Mouse (Mus musculus) T-helper 17 cell (primary cell): ENCODE results near the gene Nme7.

Source experiments
- in situ Hi-C, 2 experiments: fragments of 300-600 bp; cut with MboI, MseI; formaldehyde crosslinking; loops; 1 replicate in 1 of 2; 2 replicates in 1 of 2; pipeline ENCODE4 v1.15.1; 2025; ENCODE audit warnings: high pct_unique_total_duplicates in 2 of 2

The Nme7 gene

GRCm38 (mm10) chr1:164303821-164304220 is at the start of gene Nme7:
Gene Nme7 (plus strand): TSS chr1:164304121.
- in situ Hi-C loops: no loop called here

GRCm38 (mm10) chr1:164254836-164255235 is 49.1 kb upstream of the Nme7 start:
- in situ Hi-C loops: loop anchor here in 1 of 2 experiments (25.0 kb wide), 1 partner anchor 1582 kb away; no protein-coding TSS in a partner anchor

- in situ Hi-C loops: loop anchor here in 1 of 2 experiments (25.0 kb wide), 1 partner anchor 1577 kb away; no protein-coding TSS in a partner anchor
Observed at GRCm38 (mm10) chr1:164260171-164261028, 43.5 kb upstream of the Nme7 start.

GRCm38 (mm10) chr1:164261553-164261952 is 42.4 kb upstream of the Nme7 start:
- in situ Hi-C loops: loop anchor here in 1 of 2 experiments (25.0 kb wide), 1 partner anchor 1576 kb away; no protein-coding TSS in a partner anchor

GRCm38 (mm10) chr1:164270941-164271340 is 33.0 kb upstream of the Nme7 start:
- in situ Hi-C loops: loop anchor here in 1 of 2 experiments (25.0 kb wide), 1 partner anchor 1566 kb away; no protein-coding TSS in a partner anchor

- in situ Hi-C loops: loop anchor here in 1 of 2 experiments (25.0 kb wide), 1 partner anchor 1564 kb away; no protein-coding TSS in a partner anchor
Observed at GRCm38 (mm10) chr1:164273659-164274058, 30.3 kb upstream of the Nme7 start.

- in situ Hi-C loops: no loop called here
Observed at GRCm38 (mm10) chr1:164275455-164275954, 28.4 kb upstream of the Nme7 start, which contains the start of gene Ccdc181. Gene Ccdc181 (plus strand): TSS chr1:164275585.

- in situ Hi-C loops: no loop called here
Observed at GRCm38 (mm10) chr1:164276552-164276951, 27.4 kb upstream of the Nme7 start.

- in situ Hi-C loops: no loop called here
Observed at GRCm38 (mm10) chr1:164279332-164279731, 24.6 kb upstream of the Nme7 start.

GRCm38 (mm10) chr1:164284007-164284406 is 19.9 kb upstream of the Nme7 start:
- in situ Hi-C loops: no loop called here

GRCm38 (mm10) chr1:164287406-164287805 is 16.5 kb upstream of the Nme7 start:
- in situ Hi-C loops: no loop called here

GRCm38 (mm10) chr1:164292040-164292439 is 11.9 kb upstream of the Nme7 start:
- in situ Hi-C loops: no loop called here

GRCm38 (mm10) chr1:164294071-164294470 is 9.8 kb upstream of the Nme7 start:
- in situ Hi-C loops: no loop called here

GRCm38 (mm10) chr1:164296473-164296872 is 7.4 kb upstream of the Nme7 start:
- in situ Hi-C loops: no loop called here

- in situ Hi-C loops: no loop called here
Observed at GRCm38 (mm10) chr1:164301949-164302348, 2.0 kb upstream of the Nme7 start.

- in situ Hi-C loops: no loop called here
Observed at GRCm38 (mm10) chr1:164307124-164307751, 3.3 kb downstream of the Nme7 start, which contains the start of gene Blzf1. Gene Blzf1 (minus strand): TSS chr1:164307489.

GRCm38 (mm10) chr1:164307922-164308321 is 4.0 kb downstream of the Nme7 start:
- in situ Hi-C loops: no loop called here

GRCm38 (mm10) chr1:164314085-164314484 is 10.2 kb downstream of the Nme7 start:
- in situ Hi-C loops: loop anchor here in 1 of 2 experiments (10.0 kb wide), 1 partner anchor 1511 kb away; no protein-coding TSS in a partner anchor

- in situ Hi-C loops: loop anchor here in 1 of 2 experiments (10.0 kb wide), 1 partner anchor 1510 kb away; no protein-coding TSS in a partner anchor
Observed at GRCm38 (mm10) chr1:164315266-164315665, 11.3 kb downstream of the Nme7 start.

- in situ Hi-C loops: loop anchor here in 1 of 2 experiments (10.0 kb wide), 1 partner anchor 1508 kb away; no protein-coding TSS in a partner anchor
Observed at GRCm38 (mm10) chr1:164316697-164317096, 12.8 kb downstream of the Nme7 start.

- in situ Hi-C loops: loop anchor here in 1 of 2 experiments (10.0 kb wide), 1 partner anchor 1508 kb away; no protein-coding TSS in a partner anchor
Observed at GRCm38 (mm10) chr1:164317261-164317660, 13.3 kb downstream of the Nme7 start.
